Mouse (Mus musculus): ENCODE results near the gene Il22ra1.

- no peak for TF ChIP-seq CTCF (conservative IDR thresholded peaks at IDR 0.05; ENCODE audit: low read length)
- TF ChIP-seq NANOG (IDR thresholded peaks at IDR 0.05; ENCODE audit: borderline replicate concordance, low read length), result no peak
Measured at GRCm38 (mm10) chr4:135709621-135710020, 18.4 kb upstream of the Il22ra1 start.

All from E14TG2a.4 (cell line).